Mouse (Mus musculus) heart, adult 2 months (tissue): ENCODE measurements around the gene Tenm4.

Experiments used
- CTCF ChIP-seq: fragments of 200-600 bp; IDR thresholded peaks from 2 replicates; pipeline ENCODE4 v1.8.1; 2022; ENCODE audit warnings: antibody characterized with exemption, mild to moderate bottlenecking, moderate library complexity
- EP300 ChIP-seq: fragments of 200-500 bp; IDR thresholded peaks from 2 replicates; pipeline ENCODE4 v1.6.1; 2011; ENCODE audit warnings: low read depth, low read length, control low read depth; ENCODE audit not compliant: insufficient read depth
- POLR2A ChIP-seq: fragments of 200-500 bp; IDR thresholded peaks from 2 replicates; pipeline ENCODE4 v1.6.1; 2011; ENCODE audit warnings: mild to moderate bottlenecking, low read depth, low read length, control low read depth; ENCODE audit not compliant: insufficient read depth

DNA sequence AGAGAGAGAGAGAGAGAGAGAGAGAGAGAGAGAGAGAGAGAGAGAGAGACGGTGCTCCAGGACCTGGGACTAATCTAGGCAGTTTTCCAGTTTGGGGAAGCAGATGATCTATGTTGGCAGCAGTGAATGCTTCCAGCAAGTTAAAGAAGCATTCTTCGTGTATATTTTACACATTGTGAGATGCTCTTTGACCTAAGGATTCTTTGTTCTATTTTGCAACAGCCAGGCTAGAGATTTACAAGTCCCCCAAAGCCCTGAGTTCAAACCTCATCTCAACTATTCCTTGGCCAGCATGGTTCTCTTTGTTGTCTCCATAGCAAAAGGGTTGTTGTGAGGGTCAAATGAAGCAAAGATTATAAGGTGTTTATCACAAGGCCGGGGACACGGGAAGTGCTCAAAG is 29.2 kb upstream of the Tenm4 start:
- TF ChIP-seq CTCF (no peak), EP300 (no peak), POLR2A (no peak)
